Mouse (Mus musculus): ENCODE measurements at regions not wholly inside any gene's neighbourhood (a gene's known extent, or its start where the extent isn't known, plus 50 kb on each side); places are given as distances from the start of the nearest gene placed in this dataset.

DNA sequence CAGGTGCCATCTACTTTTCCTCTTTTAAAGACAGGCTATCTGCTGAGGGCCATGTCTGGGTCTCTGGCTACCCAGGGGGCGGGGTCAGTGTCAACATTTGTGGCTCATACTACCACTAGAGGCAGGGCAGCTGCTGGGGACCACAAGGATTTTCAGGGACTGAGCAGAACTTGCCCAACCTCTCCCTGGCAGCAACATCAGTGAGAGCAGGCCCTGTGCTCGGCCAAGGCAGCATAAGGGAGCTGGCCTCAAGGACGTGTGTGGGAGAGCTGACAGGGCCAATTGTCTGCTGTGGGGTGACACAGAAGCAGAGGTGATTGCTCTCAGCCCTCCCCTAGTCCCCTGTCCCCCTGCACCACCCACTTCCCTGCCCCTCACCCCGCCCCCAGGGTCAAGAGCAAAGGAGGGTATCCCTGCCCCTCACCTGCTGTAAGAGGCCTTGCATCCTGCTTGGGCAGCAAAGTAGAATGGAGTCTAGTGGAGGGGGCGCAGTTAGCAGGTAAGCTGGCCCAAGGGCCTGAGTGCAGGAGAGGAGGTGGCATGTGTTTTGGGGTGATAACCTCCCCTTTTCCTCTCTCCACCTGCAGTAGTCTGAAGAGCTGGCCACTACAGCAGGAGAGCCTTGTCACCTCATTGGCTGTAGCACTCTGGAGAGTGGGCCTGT lies 51.7 kb upstream of the Slc35f5 start:
- TF ChIP-seq EP300 (optimal IDR thresholded peaks at IDR 0.05) (no peak), CTCF (IDR thresholded peaks at IDR 0.05; ENCODE audit: low read depth) (peak; percentile 37)
